In genomic region chr2:152346776-152347465, GRCm38 (mm10) we compare ENCODE assay signal across 17 mouse cellular contexts. TPM values are rescaled to one million over a fixed set of nuclear protein-coding genes. Genes with fewer than 3 reads are reported as not detected.
DNase-seq lines count a peak whose midpoint lies in the region; ATAC-seq and TF ChIP-seq lines count a peak whose summit lies in the region.
"Had no signal": no experiment of that assay in that cellular context is flagged by ENCODE, and none has a peak within 500 bp of the region (broad histone marks: within the 10 kb centered on the region; RNA-seq: fewer than 3 reads in every experiment).

No protein-coding gene starts in this region.

- no peak overlapping the region for H3K4me2 ChIP-seq in lung, embryonic 14.5 days
- H3K4me2 ChIP-seq: embryonic facial prominence, embryonic 13.5 days; hindbrain, embryonic 13.5 days; lung, embryonic 15.5 days; midbrain, embryonic 12.5 days had no signal

- no peaks in the 10 kb centered on the region for H3K36me3 ChIP-seq in lung, embryonic 14.5 days (ENCODE audit: insufficient read depth)
- H3K36me3 ChIP-seq in liver, adult 2 months (ENCODE audit: control insufficient read depth, insufficient read depth, low read length): no peaks in the 10 kb centered on the region
- H3K36me3 ChIP-seq: embryonic facial prominence, embryonic 13.5 days; hindbrain, embryonic 13.5 days; lung, embryonic 15.5 days; midbrain, embryonic 12.5 days had no signal

- no peaks in the 10 kb centered on the region for H3K9me3 ChIP-seq in lung, embryonic 14.5 days (ENCODE audit: low read depth, low read length)
- H3K9me3 ChIP-seq: embryonic facial prominence, embryonic 13.5 days; hindbrain, embryonic 13.5 days; lung, embryonic 15.5 days; midbrain, embryonic 12.5 days had no signal

- no peak overlapping the region for H3K9ac ChIP-seq in lung, embryonic 14.5 days
- H3K9ac ChIP-seq in liver, adult 2 months (ENCODE audit: low read depth, low read length): peak overlapping the region; percentile 4; the same call in 1 of the 2 replicates
- H3K9ac ChIP-seq: embryonic facial prominence, embryonic 13.5 days; hindbrain, embryonic 13.5 days; lung, embryonic 15.5 days; midbrain, embryonic 12.5 days had no signal

- no peaks in the 10 kb centered on the region for H3K27me3 ChIP-seq in lung, embryonic 14.5 days (ENCODE audit: insufficient read depth, low read length)
- no peaks in the 10 kb centered on the region for H3K27me3 ChIP-seq in liver, adult 2 months (ENCODE audit: control insufficient read depth, insufficient read depth, low read length)
- H3K27me3 ChIP-seq: CH12.LX; lung, embryonic 15.5 days had no signal

- H3K4me1 ChIP-seq in lung, embryonic 14.5 days (ENCODE audit: insufficient read depth): no peaks in the 10 kb centered on the region
- H3K4me1 ChIP-seq in bone marrow macrophage, adult 2 months (ENCODE audit: control insufficient read depth, insufficient read depth, low read length): peaks cover 31% of the 10 kb centered on the region
- H3K4me1 ChIP-seq in liver, adult 2 months (ENCODE audit: control insufficient read depth, insufficient read depth, low read length): peaks cover 12% of the 10 kb centered on the region; the same call in 1 of the 2 replicates

- peak; percentile 40 for DNase-seq in lung, embryonic 14.5 days
- DNase-seq in lung, postnatal 25 days (ENCODE audit: low spot score): no peak
- DNase-seq in liver, adult 2 months (ENCODE audit: extremely low read depth, low read depth, low spot score): peak; percentile 74
- DNase-seq in gastrocnemius, postnatal 10 days: no peak
- no peak for DNase-seq in spleen, adult 18-20 months
- DNase-seq in layer of hippocampus, postnatal 10 days (ENCODE audit: low spot score in 2 of 2): no peak
- DNase-seq: cerebellum, adult 9-11 months; heart, adult 11 months; kidney, adult 18-20 months; thymus, postnatal 4 days had no signal

- H3K27ac ChIP-seq in lung, embryonic 14.5 days (ENCODE audit: low read depth): no peak overlapping the region
- H3K27ac ChIP-seq in bone marrow macrophage, adult 2 months (ENCODE audit: insufficient read depth, low read depth, low read length): 0 out of 2 replicates have a peak overlapping the region, but pooled peaks have one; percentile 14
- peak overlapping the region; percentile 53 for H3K27ac ChIP-seq in liver, adult 2 months (replicated peaks; ENCODE audit: insufficient read depth, low read depth, low read length)
- H3K27ac ChIP-seq: embryonic facial prominence, embryonic 13.5 days; hindbrain, embryonic 13.5 days; lung, embryonic 15.5 days; midbrain, embryonic 12.5 days had no signal

- no peak for ATAC-seq in lung, embryonic 14.5 days (ENCODE audit: insufficient read depth)

- TF ChIP-seq CTCF in lung, embryonic 14.5 days (IDR thresholded peaks at IDR 0.05; ENCODE audit: low read depth): no peak
- no peak for TF ChIP-seq CTCF in bone marrow macrophage, adult 2 months (IDR thresholded peaks at IDR 0.05; ENCODE audit: low read depth, low read length)
- no peak for TF ChIP-seq CTCF in liver, adult 2 months (IDR thresholded peaks at IDR 0.05; ENCODE audit: low read depth, low read length)

- no peak overlapping the region for H3K4me3 ChIP-seq in lung, embryonic 14.5 days (ENCODE audit: low read depth, low read length)
- no peak overlapping the region for H3K4me3 ChIP-seq in bone marrow macrophage, adult 2 months (ENCODE audit: insufficient read depth, low read length)
- H3K4me3 ChIP-seq in liver, adult 2 months (ENCODE audit: insufficient read depth, low read depth, low read length): no peak overlapping the region
- H3K4me3 ChIP-seq: embryonic facial prominence, embryonic 13.5 days; hindbrain, embryonic 13.5 days; lung, embryonic 15.5 days; midbrain, embryonic 12.5 days had no signal

- 26% methylated on average over 9 of the region's 9 CpGs for WGBS in lung, embryonic 14.5 days
- WGBS in liver, adult 2 months: 41% methylated on average over 9 of the region's 9 CpGs

- no peaks in the 10 kb centered on the region for H3K79me2 ChIP-seq in liver, adult 2 months (ENCODE audit: control insufficient read depth, insufficient read depth, low read length)

- TF ChIP-seq POLR2A in bone marrow macrophage, adult 2 months (IDR thresholded peaks at IDR 0.05; ENCODE audit: borderline replicate concordance, low read depth, low read length): no peak
- no peak for TF ChIP-seq POLR2A in liver, adult 2 months (IDR thresholded peaks at IDR 0.05; ENCODE audit: extremely low read depth, insufficient read depth, low read length)

RNA-seq across cellular contexts. Expression of gene Trib3, which starts 3.1 kb away (rescaled TPM):
- 2.2 and 2.7 TPM in 2 replicates for polyA plus RNA-seq in lung, embryonic 14.5 days (2014; fragmentation: Nextera tagmentation; extraction: Ambion mirVana)
- polyA plus RNA-seq in bone marrow macrophage, adult 2 months (2012; ENCODE audit: insufficient read depth, insufficient read length, missing spikeins): 1.5 and 1.9 TPM in 2 replicates
- total RNA-seq in liver, adult 2 months (2014; rRNA removed): 14.7 and 16.2 TPM in 2 replicates
- 4.9 and 5.4 TPM in 2 replicates for polyA plus RNA-seq in liver, adult 2 months (2012; rRNA removed)
- 1 to 10 TPM; 1.3 to 1.5 TPM for total RNA-seq in gastrocnemius, postnatal 10 days (2021)
- under 1 TPM; 0.30 to 0.58 TPM for total RNA-seq in layer of hippocampus, postnatal 10 days (2021)

RNA-seq across cellular contexts. Expression of gene Rbck1, which starts 14.5 kb away (rescaled TPM):
- 85.8 and 92.8 TPM in 2 replicates for polyA plus RNA-seq in lung, embryonic 14.5 days (2014; fragmentation: Nextera tagmentation; extraction: Ambion mirVana)
- polyA plus RNA-seq in bone marrow macrophage, adult 2 months (2012; ENCODE audit: insufficient read depth, insufficient read length, missing spikeins): 55.3 and 57.2 TPM in 2 replicates
- 43.4 and 47.7 TPM in 2 replicates for total RNA-seq in liver, adult 2 months (2014; rRNA removed)
- polyA plus RNA-seq in liver, adult 2 months (2012; rRNA removed): 92.8 and 107 TPM in 2 replicates
- total RNA-seq in gastrocnemius, postnatal 10 days (2021): 10 to 100 TPM; 40.7 to 48.6 TPM
- total RNA-seq in layer of hippocampus, postnatal 10 days (2021): 100 to 1,000 TPM; 101 to 102 TPM

RNA-seq across cellular contexts. Expression of gene Nrsn2, which starts 29.5 kb away (rescaled TPM):
- polyA plus RNA-seq in lung, embryonic 14.5 days (2014; fragmentation: Nextera tagmentation; extraction: Ambion mirVana): 0.26 TPM in 1 of 2 replicates, not detected in the other
- polyA plus RNA-seq in bone marrow macrophage, adult 2 months (2012; ENCODE audit: insufficient read depth, insufficient read length, missing spikeins): not detected in 2 replicates
- total RNA-seq in liver, adult 2 months (2014; rRNA removed): not detected in 2 replicates
- polyA plus RNA-seq in liver, adult 2 months (2012; rRNA removed): not detected in 2 replicates
- total RNA-seq in gastrocnemius, postnatal 10 days (2021): under 1 TPM in 1 of 2 experiments, not detected in 1; 0.18 TPM
- total RNA-seq in layer of hippocampus, postnatal 10 days (2021): 10 to 100 TPM; 35.3 to 35.4 TPM
- total RNA-seq: CH12.LX had no signal
- polyA plus RNA-seq: spleen, adult 2 months had no signal

RNA-seq across cellular contexts. Expression of gene Sox12, which starts 50.9 kb away (rescaled TPM):
- 17.2 and 19.4 TPM in 2 replicates for polyA plus RNA-seq in lung, embryonic 14.5 days (2014; fragmentation: Nextera tagmentation; extraction: Ambion mirVana)
- 0.44 and 0.51 TPM in 2 replicates for polyA plus RNA-seq in bone marrow macrophage, adult 2 months (2012; ENCODE audit: insufficient read depth, insufficient read length, missing spikeins)
- total RNA-seq in liver, adult 2 months (2014; rRNA removed): 0.18 and 0.40 TPM in 2 replicates
- polyA plus RNA-seq in liver, adult 2 months (2012; rRNA removed): 1.7 and 1.9 TPM in 2 replicates
- 1 to 10 TPM; 6.7 to 9.4 TPM for total RNA-seq in gastrocnemius, postnatal 10 days (2021)
- total RNA-seq in layer of hippocampus, postnatal 10 days (2021): 10 to 100 TPM; 37.5 to 38.1 TPM
- total RNA-seq: CH12.LX had no signal

RNA-seq across cellular contexts. Expression of gene Tbc1d20, which starts 53.3 kb away (rescaled TPM):
- 34.7 and 39.4 TPM in 2 replicates for polyA plus RNA-seq in lung, embryonic 14.5 days (2014; fragmentation: Nextera tagmentation; extraction: Ambion mirVana)
- polyA plus RNA-seq in bone marrow macrophage, adult 2 months (2012; ENCODE audit: insufficient read depth, insufficient read length, missing spikeins): 60.1 and 63.6 TPM in 2 replicates
- 13.0 and 15.9 TPM in 2 replicates for total RNA-seq in liver, adult 2 months (2014; rRNA removed)
- 23.6 and 25.1 TPM in 2 replicates for polyA plus RNA-seq in liver, adult 2 months (2012; rRNA removed)
- total RNA-seq in gastrocnemius, postnatal 10 days (2021): 10 to 100 TPM; 36.9 to 41.9 TPM
- 10 to 100 TPM; 47.6 to 52.3 TPM for total RNA-seq in layer of hippocampus, postnatal 10 days (2021)

Comparison
In these comparisons a context has a peak if more than half of its experiments do, and no peak if none do; other contexts are left out.
1. DNase-seq: peak in lung, embryonic 14.5 days (single experiment) and liver, adult 2 months (single experiment); none in lung, postnatal 25 days (single experiment), gastrocnemius, postnatal 10 days (single experiment), spleen, adult 18-20 months (0 of 2) and layer of hippocampus, postnatal 10 days (0 of 2).
2. RNA of gene Nrsn2, which starts 29.5 kb away (total RNA-seq): 35.3 to 35.4 TPM in layer of hippocampus, postnatal 10 days; 0.18 TPM in gastrocnemius, postnatal 10 days and not detected in liver, adult 2 months; every median in the first group is over 10 times any median in the second.